Mouse (Mus musculus) E14TG2a.4 (cell line): Measurements from ENCODE around the gene Guca2b.

Experiments used
- H3K27me3 ChIP-seq: 2 replicates; pipeline ENCODE4 v1.6.1; 2014; ENCODE audit warnings: low read length, control low read depth; ENCODE audit not compliant: insufficient read depth
- H3K36me3 ChIP-seq: 2 replicates; pipeline ENCODE4 v1.6.1; 2014; ENCODE audit warnings: low read length, control low read depth; ENCODE audit not compliant: insufficient read depth
- H3K4me1 ChIP-seq: replicated peaks from 2 replicates; pipeline ENCODE4 v1.6.1; 2014; ENCODE audit warnings: low read depth, low read length, control low read depth
- H3K4me3 ChIP-seq: replicated peaks from 2 replicates; pipeline ENCODE4 v1.5.1; 2014; ENCODE audit warnings: mild to moderate bottlenecking, low read length
- H3K9me3 ChIP-seq: 2 replicates; pipeline ENCODE4 v1.6.1; 2014; ENCODE audit warnings: low read length, control low read depth
- CTCF ChIP-seq: conservative IDR thresholded peaks from 2 replicates; pipeline ENCODE4 v1.5.1; 2014; ENCODE audit warnings: low read length
- NANOG ChIP-seq: IDR thresholded peaks from 2 replicates; pipeline ENCODE4 v1.6.1; 2014; ENCODE audit warnings: borderline replicate concordance, low read length, mixed read lengths
- POU5F1 ChIP-seq: IDR thresholded peaks from 2 replicates; pipeline ENCODE4 v1.6.1; 2014; ENCODE audit warnings: low read length, borderline replicate concordance

Guca2b gene

GRCm38 (mm10) chr4:119672685-119673084, 13.9 kb upstream of the Guca2b start:
- TF ChIP-seq CTCF (0 out of 2 replicates have a peak, but pooled peaks have one; percentile 5), POU5F1 (no peak), NANOG (no peak)

GRCm38 (mm10) chr4:119671164-119671563, 12.4 kb upstream of the Guca2b start:
- H3K27me3 ChIP-seq = peaks cover 12% of the 10 kb centered on the region
- no peaks in the 10 kb centered on the region for H3K9me3 ChIP-seq
- H3K36me3 ChIP-seq = no peaks in the 10 kb centered on the region
- peaks cover 5% of the 10 kb centered on the region; the same call in 1 of the 2 replicates for H3K4me1 ChIP-seq
- TF ChIP-seq POU5F1 = no peak
- no peak for TF ChIP-seq NANOG
- no peak for TF ChIP-seq CTCF
- H3K4me3 ChIP-seq = no peak overlapping the region

More at GRCm38 (mm10) chr4:119672685-119673084, 13.9 kb upstream of the Guca2b start:
- no peak overlapping the region for H3K4me3 ChIP-seq
- peaks cover 9% of the 10 kb centered on the region for H3K4me1 ChIP-seq
- peaks cover 12% of the 10 kb centered on the region for H3K27me3 ChIP-seq
- no peaks in the 10 kb centered on the region for H3K36me3 ChIP-seq
- H3K9me3 ChIP-seq = no peaks in the 10 kb centered on the region

- H3K36me3 ChIP-seq = no peaks in the 10 kb centered on the region
- H3K4me3 ChIP-seq = no peak overlapping the region
- TF ChIP-seq CTCF (no peak), NANOG (no peak), POU5F1 (no peak)
- no peaks in the 10 kb centered on the region for H3K9me3 ChIP-seq
- peaks cover 12% of the 10 kb centered on the region for H3K27me3 ChIP-seq
- peaks cover 10% of the 10 kb centered on the region for H3K4me1 ChIP-seq
These were observed 12.0 kb upstream of the Guca2b start for GRCm38 (mm10) chr4:119670736-119671135.

- Histone ChIP-seq H3K27me3 (peaks cover 12% of the 10 kb centered on the region), H3K36me3 (no peaks in the 10 kb centered on the region), H3K9me3 (no peaks in the 10 kb centered on the region), H3K4me3 (no peak overlapping the region), H3K4me1 (peaks cover 10% of the 10 kb centered on the region)
- TF ChIP-seq POU5F1 = no peak
- TF ChIP-seq CTCF = no peak
- no peak for TF ChIP-seq NANOG
These were observed 11.4 kb upstream of the Guca2b start for GRCm38 (mm10) chr4:119670210-119670555.

- Histone ChIP-seq H3K4me3 (no peak overlapping the region), H3K9me3 (no peaks in the 10 kb centered on the region), H3K4me1 (peaks cover 10% of the 10 kb centered on the region), H3K36me3 (no peaks in the 10 kb centered on the region), H3K27me3 (peaks cover 12% of the 10 kb centered on the region)
- TF ChIP-seq CTCF (no peak), NANOG (no peak)
These were observed 10.8 kb upstream of the Guca2b start for GRCm38 (mm10) chr4:119669356-119670209.

GRCm38 (mm10) chr4:119668596-119668995, 9.8 kb upstream of the Guca2b start:
- Histone ChIP-seq H3K4me1 (peaks cover 10% of the 10 kb centered on the region), H3K9me3 (no peaks in the 10 kb centered on the region), H3K4me3 (no peak overlapping the region), H3K36me3 (no peaks in the 10 kb centered on the region), H3K27me3 (peaks cover 12% of the 10 kb centered on the region)
- TF ChIP-seq NANOG (no peak), CTCF (no peak), POU5F1 (no peak)

GRCm38 (mm10) chr4:119668185-119668584, 9.4 kb upstream of the Guca2b start:
- Histone ChIP-seq H3K36me3 (no peaks in the 10 kb centered on the region), H3K4me1 (peaks cover 10% of the 10 kb centered on the region), H3K4me3 (no peak overlapping the region), H3K27me3 (peaks cover 12% of the 10 kb centered on the region), H3K9me3 (no peaks in the 10 kb centered on the region)
- TF ChIP-seq NANOG (no peak), CTCF (no peak), POU5F1 (no peak)

- H3K27me3 ChIP-seq = peaks cover 12% of the 10 kb centered on the region
- no peak overlapping the region for H3K4me3 ChIP-seq
- H3K36me3 ChIP-seq = no peaks in the 10 kb centered on the region
These were observed 8.7 kb upstream of the Guca2b start for GRCm38 (mm10) chr4:119667454-119667853.

GRCm38 (mm10) chr4:119666116-119666515, 7.4 kb upstream of the Guca2b start:
- TF ChIP-seq POU5F1 = no peak
- no peak for TF ChIP-seq CTCF
- TF ChIP-seq NANOG = no peak
- Histone ChIP-seq H3K27me3 (peaks cover 12% of the 10 kb centered on the region), H3K4me3 (no peak overlapping the region), H3K9me3 (no peaks in the 10 kb centered on the region), H3K36me3 (no peaks in the 10 kb centered on the region), H3K4me1 (peaks cover 10% of the 10 kb centered on the region)

More at GRCm38 (mm10) chr4:119667454-119667853, 8.7 kb upstream of the Guca2b start:
- Histone ChIP-seq H3K4me1 (peaks cover 10% of the 10 kb centered on the region), H3K9me3 (no peaks in the 10 kb centered on the region)
- TF ChIP-seq CTCF (peak; percentile 73), NANOG (no peak)
